Mouse (Mus musculus): ENCODE measurements around the gene 1700056E22Rik.

DNA sequence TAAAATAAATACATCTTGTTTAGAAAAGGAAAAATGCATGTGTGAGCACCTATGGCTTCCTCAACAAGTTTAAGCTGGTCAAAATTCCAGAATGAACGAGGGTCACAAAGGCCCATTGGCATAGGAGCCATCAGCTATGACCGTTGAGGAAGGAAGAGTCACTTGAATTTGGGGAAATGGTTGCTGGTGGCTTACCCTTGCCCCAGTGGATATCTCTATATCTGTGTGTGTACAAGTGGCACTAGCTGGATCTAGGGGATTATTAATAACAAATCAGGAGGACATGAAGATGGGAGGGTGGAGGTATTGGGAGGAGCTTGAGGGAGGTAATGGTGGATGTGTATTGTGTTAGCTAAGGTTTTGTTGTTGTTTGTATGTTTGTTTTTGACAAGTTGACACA lies 42.2 kb downstream of the 1700056E22Rik start:
- TF ChIP-seq ZNF384 (IDR thresholded peaks at IDR 0.05; ENCODE audit: low read depth, low read length) (no peak), HCFC1 (IDR thresholded peaks at IDR 0.05; ENCODE audit: borderline replicate concordance, insufficient read depth, low read length) (no peak), MAFK (IDR thresholded peaks at IDR 0.05; ENCODE audit: insufficient read depth, low read depth, low read length) (no peak)
